Mouse (Mus musculus) intestine, postnatal 0 days (tissue): ENCODE data around the gene Gm6370. TPM values are rescaled to one million over a fixed set of nuclear protein-coding genes. Genes with fewer than 3 reads are reported as not detected.
"Not testable (repeated sequence)": the region's sequence is repeated elsewhere in the genome, so short reads cannot be mapped to it uniquely, and the experiment has no call there.

Experiments
- ATAC-seq: fragments of 200-750 bp; cut with Nextera tagmentation; 2 replicates; pipeline ENCODE4 v1.8.0; 2017; ENCODE audit warnings: mild to moderate bottlenecking, moderate TSS enrichment, moderate library complexity
- H3K27ac ChIP-seq: fragments of 300-500 bp; sonication (generic); 2 replicates; pipeline ENCODE4 v1.5.1; 2014; ENCODE audit warnings: mild to moderate bottlenecking, low read depth, low read length, moderate library complexity
- H3K27me3 ChIP-seq: fragments of 300-500 bp; sonication (generic); replicated peaks from 2 replicates; pipeline ENCODE4 v1.6.1; 2014; ENCODE audit warnings: low read length, mixed read lengths; ENCODE audit not compliant: control insufficient read depth, insufficient read depth
- H3K36me3 ChIP-seq: fragments of 300-500 bp; sonication (generic); 2 replicates; pipeline ENCODE4 v1.6.1; 2014; ENCODE audit warnings: mild to moderate bottlenecking, moderate library complexity; ENCODE audit not compliant: control insufficient read depth, insufficient read depth
- H3K4me1 ChIP-seq: fragments of 300-500 bp; sonication (generic); replicated peaks from 2 replicates; pipeline ENCODE4 v1.6.1; 2014; ENCODE audit warnings: antibody characterized with exemption, low read length, mixed read lengths; ENCODE audit not compliant: control insufficient read depth, insufficient read depth
- H3K4me2 ChIP-seq: fragments of 300-500 bp; sonication (generic); replicated peaks from 2 replicates; pipeline ENCODE4 v1.6.1; 2014; ENCODE audit warnings: low read depth, mild to moderate bottlenecking, moderate library complexity
- H3K4me3 ChIP-seq: fragments of 300-500 bp; sonication (generic); 2 replicates; pipeline ENCODE4 v1.5.1; 2014; ENCODE audit warnings: low read depth, low read length
- H3K9ac ChIP-seq: fragments of 300-500 bp; sonication (generic); 2 replicates; pipeline ENCODE4 v1.6.1; 2014; ENCODE audit warnings: mild to moderate bottlenecking, low read depth, low read length
- H3K9me3 ChIP-seq: fragments of 300-500 bp; sonication (generic); 2 replicates; pipeline ENCODE4 v1.6.1; 2016; ENCODE audit warnings: mixed run types; ENCODE audit not compliant: control insufficient read depth
- WGBS: fragments of 180-500 bp; shearing (Covaris S2); extraction: QIAGEN DNeasy Blood & Tissue Kit; methylation state at CpG from one replicate; pipeline ENCODE4 v1.1.7; 2014; 5-methylcytosine and 5-hydroxymethylcytosine counted together
- polyA plus RNA-seq: library from polyadenylated mRNA; unstranded; fragments of >200 nt; fragmentation: Nextera tagmentation; extraction: Ambion mirVana; gene quantifications from 2 replicates; pipeline ENCODE4 v1.2.1, GENCODE M21; 2015

Gene Gm6370
- polyA plus RNA-seq, 1 experiment from 2014 or later, result not detected

GRCm38 (mm10) chr5:146525501-146525900, 34.3 kb downstream of the Gm6370 start, which contains the start of gene Gm3404:
Gene Gm3404 (plus strand): TSS chr5:146525801.
- H3K27ac ChIP-seq, H3K36me3 ChIP-seq, H3K9ac ChIP-seq, H3K4me1 ChIP-seq, ATAC-seq, H3K9me3 ChIP-seq, H3K27me3 ChIP-seq, H3K4me2 ChIP-seq, H3K4me3 ChIP-seq: not testable (repeated sequence)
- no CpG with 5 or more reads among the region's 3 CpGs for WGBS

- H3K4me2 ChIP-seq, H3K9me3 ChIP-seq, H3K27me3 ChIP-seq, H3K4me3 ChIP-seq, H3K9ac ChIP-seq, H3K4me1 ChIP-seq, H3K27ac ChIP-seq, H3K36me3 ChIP-seq, ATAC-seq: not testable (repeated sequence)
- 93% methylated on average over 3 of the region's 3 CpGs for WGBS
Observed at GRCm38 (mm10) chr5:146537347-146537746, 46.2 kb downstream of the Gm6370 start, which contains the start of gene Gm3409. Gene Gm3409 (plus strand): TSS chr5:146537647.

Other genes with a start within 250 kb of the Gm6370 start
- 0.81 and 0.85 TPM in 2 replicates for gene Wasf3, start 106.4 kb upstream of the Gm6370 start, polyA plus RNA-seq
- not detected in 2 replicates for gene Gm6408, start 9.4 kb upstream of the Gm6370 start, polyA plus RNA-seq
- not detected in 2 replicates for gene 4930449I24Rik, start 11.0 kb downstream of the Gm6370 start, polyA plus RNA-seq
- gene Gm3402, start 22.8 kb downstream of the Gm6370 start, polyA plus RNA-seq, result not detected in 2 replicates
- gene Gm3404, start 34.4 kb downstream of the Gm6370 start, polyA plus RNA-seq, result not detected in 2 replicates
- not detected in 2 replicates for gene Gm3409, start 46.3 kb downstream of the Gm6370 start, polyA plus RNA-seq
- not detected in 2 replicates for gene Gm3415, start 64.8 kb downstream of the Gm6370 start, polyA plus RNA-seq
- gene Gpr12, start 93.9 kb downstream of the Gm6370 start, polyA plus RNA-seq, result not detected in 2 replicates